Mouse (Mus musculus) cerebellum, adult 11 months (tissue): ENCODE results near the gene Cerk.
"Not testable (repeated sequence)": the region's sequence is repeated elsewhere in the genome, so short reads cannot be mapped to it uniquely, and the experiment has no call there.

Experiments used
- DNase-seq: peaks from one replicate; pipeline ENCODE4 v3.0.0; 2022

Gene Cerk

GRCm38 (mm10) chr15:86185689-86186569 lies at the start of gene Cerk:
Gene Cerk (minus strand): TSS chr15:86186141.
- peak; percentile 82 for DNase-seq

- DNase-seq, result peak; percentile 46
Observed at GRCm38 (mm10) chr15:86234517-86235441, 48.8 kb upstream of the Cerk start.

GRCm38 (mm10) chr15:86234001-86234400 lies 48.1 kb upstream of the Cerk start:
- DNase-seq, result peak; percentile 26

GRCm38 (mm10) chr15:86231831-86232512 lies 46.0 kb upstream of the Cerk start:
- peak; percentile 95 for DNase-seq

- no peak for DNase-seq
Observed at GRCm38 (mm10) chr15:86231170-86231569, 45.2 kb upstream of the Cerk start.

GRCm38 (mm10) chr15:86229623-86230022 lies 43.7 kb upstream of the Cerk start:
- no peak for DNase-seq

- DNase-seq, result peak; percentile 26
Observed at GRCm38 (mm10) chr15:86229088-86229487, 43.1 kb upstream of the Cerk start.

GRCm38 (mm10) chr15:86228186-86228585 lies 42.2 kb upstream of the Cerk start:
- DNase-seq, result peak; percentile 60

GRCm38 (mm10) chr15:86226968-86227367 lies 41.0 kb upstream of the Cerk start:
- DNase-seq, result no peak

GRCm38 (mm10) chr15:86226221-86226620 lies 40.3 kb upstream of the Cerk start:
- no peak for DNase-seq

GRCm38 (mm10) chr15:86224972-86225551 lies 39.1 kb upstream of the Cerk start:
- peak; percentile 27 for DNase-seq

- DNase-seq, result not testable (repeated sequence)
Observed at GRCm38 (mm10) chr15:86221901-86222300, 36.0 kb upstream of the Cerk start.

- no peak for DNase-seq
Observed at GRCm38 (mm10) chr15:86221369-86221768, 35.4 kb upstream of the Cerk start.

GRCm38 (mm10) chr15:86220715-86221114 lies 34.8 kb upstream of the Cerk start:
- no peak for DNase-seq

GRCm38 (mm10) chr15:86220229-86220630 lies 34.3 kb upstream of the Cerk start:
- no peak for DNase-seq

GRCm38 (mm10) chr15:86219534-86220228 lies 33.7 kb upstream of the Cerk start:
- DNase-seq, result no peak

- DNase-seq, result not testable (repeated sequence)
Observed at GRCm38 (mm10) chr15:86216641-86217040, 30.7 kb upstream of the Cerk start.

GRCm38 (mm10) chr15:86214549-86215201 lies 28.7 kb upstream of the Cerk start:
- DNase-seq, result no peak

GRCm38 (mm10) chr15:86213753-86214548 lies 28.0 kb upstream of the Cerk start, which contains the start of gene Tbc1d22a:
Gene Tbc1d22a (plus strand): TSS chr15:86214459.
- DNase-seq, result peak; percentile 89

GRCm38 (mm10) chr15:86212193-86212592 lies 26.3 kb upstream of the Cerk start:
- DNase-seq, result not testable (repeated sequence)
